Mouse (Mus musculus) limb, embryonic 13.5 days (tissue): ENCODE measurements at regions not wholly inside any gene's neighbourhood (a gene's known extent, or its start where the extent isn't known, plus 50 kb on each side); places are given as distances from the start of the nearest gene placed in this dataset.

Experiments
- ATAC-seq: fragments of 200-750 bp; cut with Nextera tagmentation; 2 replicates; pipeline ENCODE4 v1.8.0; 2017; ENCODE audit warnings: low read depth, moderate number of reproducible peaks, moderate TSS enrichment; ENCODE audit not compliant: low FRiP score
- H3K27ac ChIP-seq: fragments of 300-500 bp; sonication (generic); 2 replicates; pipeline ENCODE4 v1.5.1; 2015; ENCODE audit warnings: inconsistent platforms, mild to moderate bottlenecking, moderate library complexity
- H3K27me3 ChIP-seq: fragments of 300-500 bp; sonication (generic); 2 replicates; pipeline ENCODE4 v1.6.1; 2015; ENCODE audit warnings: mild to moderate bottlenecking, inconsistent platforms
- H3K36me3 ChIP-seq: fragments of 300-500 bp; sonication (generic); 2 replicates; pipeline ENCODE4 v1.6.1; 2015; ENCODE audit warnings: inconsistent platforms, mild to moderate bottlenecking, moderate library complexity
- H3K4me1 ChIP-seq: fragments of 300-500 bp; sonication (generic); 2 replicates; pipeline ENCODE4 v1.6.1; 2015; ENCODE audit warnings: inconsistent platforms
- H3K4me2 ChIP-seq: fragments of 300-500 bp; sonication (generic); replicated peaks from 2 replicates; pipeline ENCODE4 v1.6.1; 2015; ENCODE audit warnings: inconsistent platforms, mild to moderate bottlenecking, moderate library complexity
- H3K4me3 ChIP-seq: fragments of 300-500 bp; sonication (generic); 2 replicates; pipeline ENCODE4 v1.5.1; 2015; ENCODE audit warnings: moderate library complexity, mild to moderate bottlenecking, inconsistent platforms
- H3K9ac ChIP-seq: fragments of 300-500 bp; sonication (generic); 2 replicates; pipeline ENCODE4 v1.6.1; 2015; ENCODE audit warnings: mild to moderate bottlenecking, inconsistent platforms
- H3K9me3 ChIP-seq: fragments of 300-500 bp; sonication (generic); 2 replicates; pipeline ENCODE4 v1.6.1; 2016; ENCODE audit warnings: inconsistent platforms
- WGBS: fragments of 180-500 bp; shearing (Covaris S2); methylation state at CpG from one replicate; pipeline ENCODE4 v1.1.7; 2015; 5-methylcytosine and 5-hydroxymethylcytosine counted together

DNA sequence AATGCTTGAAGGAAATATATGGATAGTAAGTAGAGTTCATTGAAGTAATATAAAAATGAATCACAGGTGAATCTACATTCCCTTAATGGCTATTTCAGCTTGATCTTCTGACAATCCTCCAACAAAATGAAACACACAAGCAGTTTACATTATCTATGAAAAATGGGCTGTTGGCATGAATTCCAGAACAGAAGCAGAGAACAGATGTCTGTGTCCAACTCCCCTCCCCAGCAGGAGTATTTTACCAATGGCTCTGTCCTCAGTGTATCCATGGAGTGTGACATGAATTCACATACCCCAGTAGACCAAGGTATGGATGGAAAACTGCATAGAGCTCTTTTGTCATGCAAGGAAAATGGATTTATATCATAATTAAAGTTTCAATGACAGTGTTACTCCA, 370.3 kb upstream of the BC052040 start:
- no peak overlapping the region for H3K9ac ChIP-seq
- no peak overlapping the region for H3K4me3 ChIP-seq
- no peaks in the 10 kb centered on the region for H3K27me3 ChIP-seq
- no peak for ATAC-seq
- peaks cover 10% of the 10 kb centered on the region; the same call in 1 of the 2 replicates for H3K4me1 ChIP-seq
- H3K27ac ChIP-seq: no peak overlapping the region
- no peaks in the 10 kb centered on the region for H3K36me3 ChIP-seq
- no peak overlapping the region for H3K4me2 ChIP-seq
- peaks cover 5% of the 10 kb centered on the region; the same call in 1 of the 2 replicates for H3K9me3 ChIP-seq

DNA sequence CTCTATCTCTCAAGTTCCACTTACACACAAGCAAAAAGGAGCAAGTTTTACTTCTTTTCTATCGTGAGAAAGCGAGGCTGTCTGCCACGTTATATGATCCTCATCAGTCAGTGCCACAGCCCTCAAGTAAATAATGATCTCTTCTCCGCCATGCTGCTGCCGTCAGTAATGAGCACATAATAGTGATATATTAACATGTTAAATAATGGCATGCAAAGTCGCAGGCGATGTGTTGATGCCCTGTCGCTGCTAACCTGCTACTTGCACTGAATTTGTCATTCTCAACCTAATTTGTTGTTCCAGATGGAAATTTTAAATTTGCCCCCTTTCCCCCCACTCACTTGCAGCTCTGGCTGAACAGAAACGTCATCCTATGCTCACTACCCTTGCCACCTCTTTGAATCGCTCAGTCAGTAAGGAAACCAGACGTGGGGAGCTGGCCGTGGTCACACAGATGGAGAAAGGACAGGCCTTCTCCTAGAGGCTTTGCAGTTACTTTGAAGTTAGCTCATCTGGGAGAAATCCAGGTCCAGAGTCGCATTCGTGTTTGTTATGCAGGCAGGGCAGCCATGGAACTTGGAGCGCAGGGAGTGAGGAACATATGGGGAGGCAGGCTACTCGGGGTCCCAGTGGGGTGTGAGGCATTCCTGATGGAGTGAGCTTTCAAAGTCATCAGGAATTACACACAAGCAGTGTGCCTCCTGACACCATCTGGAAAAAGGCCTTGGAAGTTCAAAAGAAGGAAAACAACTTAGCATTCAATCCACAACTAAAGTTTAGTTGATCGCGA, 368.1 kb upstream of the BC052040 start:
- Histone ChIP-seq H3K36me3 (no peaks in the 10 kb centered on the region), H3K9ac (no peak overlapping the region; the same call in 1 of the 2 replicates), H3K27me3 (no peaks in the 10 kb centered on the region), H3K27ac (no peak overlapping the region), H3K4me2 (peak overlapping the region; percentile 56), H3K9me3 (peaks cover 5% of the 10 kb centered on the region; the same call in 1 of the 2 replicates), H3K4me3 (peak overlapping the region; percentile 1; the same call in 1 of the 2 replicates), H3K4me1 (peaks cover 10% of the 10 kb centered on the region; the same call in 1 of the 2 replicates)
- 0 out of 2 replicates have a peak, but pooled peaks have one; percentile 24 for ATAC-seq
- 15% methylated on average over 18 of the region's 18 CpGs for WGBS

DNA sequence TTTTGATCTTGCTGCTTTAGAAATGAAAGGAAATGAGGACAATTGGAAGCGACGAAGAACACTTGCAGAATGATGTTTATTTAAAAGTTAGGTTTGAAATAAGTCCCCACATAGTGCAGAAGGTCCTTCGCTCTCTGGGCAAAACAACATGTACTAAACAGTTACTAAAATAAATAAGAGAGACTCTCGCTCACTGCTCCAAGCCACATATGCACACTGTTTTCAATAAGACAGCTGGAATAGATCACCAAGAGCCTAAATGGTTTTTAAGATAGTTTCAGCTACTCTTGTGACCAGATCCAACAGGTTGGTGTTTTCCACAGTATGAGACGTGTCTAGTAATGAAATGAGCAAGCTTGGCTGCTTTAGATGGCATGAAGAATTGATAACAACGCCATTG, 367.2 kb upstream of the BC052040 start:
- Histone ChIP-seq H3K4me3 (no peak overlapping the region), H3K36me3 (no peaks in the 10 kb centered on the region), H3K9me3 (no peaks in the 10 kb centered on the region), H3K4me1 (peaks cover 10% of the 10 kb centered on the region; the same call in 1 of the 2 replicates), H3K4me2 (no peak overlapping the region), H3K27me3 (no peaks in the 10 kb centered on the region), H3K27ac (no peak overlapping the region), H3K9ac (no peak overlapping the region)
- no peak for ATAC-seq
- 52% methylated on average over 6 of the region's 6 CpGs for WGBS

DNA sequence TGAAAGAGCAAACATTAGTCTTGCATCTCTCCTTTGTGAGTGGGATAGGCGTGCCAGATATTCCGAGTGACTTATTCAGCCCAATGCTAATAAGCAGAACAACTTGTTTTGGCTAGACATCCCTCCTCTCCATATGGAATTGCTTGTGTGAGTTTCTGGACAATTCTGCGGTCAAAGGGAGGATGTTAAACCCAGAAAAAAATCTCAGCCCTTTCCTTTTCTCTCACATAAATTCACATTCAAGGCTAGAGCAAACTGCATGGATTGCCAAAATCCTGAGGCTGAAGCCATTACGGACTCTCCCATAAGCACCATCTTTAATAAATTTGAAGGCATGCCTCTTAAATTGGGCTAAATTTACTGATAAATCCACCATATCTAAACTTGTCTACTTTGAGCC, 351.5 kb upstream of the BC052040 start:
- WGBS: 90% methylated on average over 4 of the region's 4 CpGs
- H3K4me2 ChIP-seq: no peak overlapping the region
- H3K27ac ChIP-seq: no peak overlapping the region
- H3K4me3 ChIP-seq: no peak overlapping the region
- no peaks in the 10 kb centered on the region for H3K27me3 ChIP-seq
- H3K9ac ChIP-seq: no peak overlapping the region
- H3K9me3 ChIP-seq: no peaks in the 10 kb centered on the region
- H3K36me3 ChIP-seq: no peaks in the 10 kb centered on the region
- ATAC-seq: no peak
- H3K4me1 ChIP-seq: no peaks in the 10 kb centered on the region

DNA sequence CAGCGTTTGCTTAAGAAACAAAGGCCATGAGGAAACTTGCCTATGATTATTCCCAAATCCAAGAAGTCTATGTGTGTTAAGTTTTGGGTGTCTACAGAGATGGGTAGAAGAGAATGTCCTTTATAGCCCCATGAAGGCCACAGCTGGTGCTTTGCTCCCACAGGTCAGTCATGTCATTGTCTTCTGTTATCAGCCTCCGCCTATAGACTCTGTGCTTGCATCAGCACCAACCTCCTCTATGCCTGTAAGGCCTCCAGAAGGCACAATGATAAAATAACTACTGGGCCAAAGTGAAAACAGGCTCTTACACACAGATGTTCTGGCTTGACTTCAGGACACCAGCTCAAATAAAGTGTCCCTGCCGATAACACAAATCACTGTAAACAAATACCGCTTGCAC, 333.8 kb upstream of the BC052040 start:
- no peak for ATAC-seq
- 79% methylated on average over 4 of the region's 4 CpGs for WGBS

DNA sequence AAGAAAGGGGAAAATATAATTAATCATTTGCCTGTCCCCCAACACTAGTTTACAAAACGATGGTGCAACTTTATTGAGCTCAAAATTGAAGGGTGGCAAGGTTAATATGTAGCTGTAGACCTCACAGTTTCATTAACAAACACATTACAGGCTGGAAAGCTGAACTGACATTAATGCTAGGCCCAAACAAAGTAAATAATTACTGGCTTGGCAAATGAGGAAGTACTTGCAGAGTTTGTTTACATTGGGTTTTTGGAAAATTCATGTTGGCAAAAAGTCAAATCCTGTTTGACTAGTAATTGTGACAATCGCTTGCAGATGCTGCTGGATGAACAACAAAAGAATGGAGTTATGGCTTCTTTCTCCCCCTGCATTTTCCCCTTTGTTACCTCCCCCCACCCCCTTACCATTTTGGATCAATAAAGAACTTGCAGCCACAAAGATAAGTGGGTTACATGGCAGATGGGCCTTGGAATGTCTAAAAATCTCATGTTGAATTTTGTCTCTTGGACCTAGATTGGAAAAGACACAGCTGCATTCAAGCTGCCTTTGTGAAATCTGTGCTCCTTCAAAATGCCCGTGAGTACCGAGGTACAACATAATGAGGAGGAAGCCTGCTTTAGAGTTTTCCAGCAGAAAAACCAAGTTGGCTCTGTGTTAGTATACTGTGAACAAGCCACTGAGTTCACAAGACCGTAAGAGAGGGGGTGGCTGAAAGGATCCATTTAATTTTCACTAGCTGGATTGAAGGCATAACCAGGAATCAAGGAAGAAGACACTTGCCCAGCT, 331.3 kb upstream of the BC052040 start:
- ATAC-seq: no peak
- Histone ChIP-seq H3K9me3 (no peaks in the 10 kb centered on the region), H3K27ac (no peak overlapping the region), H3K4me2 (no peak overlapping the region), H3K36me3 (no peaks in the 10 kb centered on the region), H3K4me1 (no peaks in the 10 kb centered on the region), H3K27me3 (no peaks in the 10 kb centered on the region), H3K4me3 (no peak overlapping the region), H3K9ac (no peak overlapping the region)
- 47% methylated on average over 5 of the region's 5 CpGs for WGBS

More for the DNA sequence above, 333.8 kb upstream of the BC052040 start:
- Histone ChIP-seq H3K27me3 (no peaks in the 10 kb centered on the region), H3K9ac (no peak overlapping the region), H3K4me3 (no peak overlapping the region), H3K4me2 (no peak overlapping the region), H3K4me1 (no peaks in the 10 kb centered on the region), H3K36me3 (no peaks in the 10 kb centered on the region), H3K9me3 (no peaks in the 10 kb centered on the region), H3K27ac (no peak overlapping the region)

DNA sequence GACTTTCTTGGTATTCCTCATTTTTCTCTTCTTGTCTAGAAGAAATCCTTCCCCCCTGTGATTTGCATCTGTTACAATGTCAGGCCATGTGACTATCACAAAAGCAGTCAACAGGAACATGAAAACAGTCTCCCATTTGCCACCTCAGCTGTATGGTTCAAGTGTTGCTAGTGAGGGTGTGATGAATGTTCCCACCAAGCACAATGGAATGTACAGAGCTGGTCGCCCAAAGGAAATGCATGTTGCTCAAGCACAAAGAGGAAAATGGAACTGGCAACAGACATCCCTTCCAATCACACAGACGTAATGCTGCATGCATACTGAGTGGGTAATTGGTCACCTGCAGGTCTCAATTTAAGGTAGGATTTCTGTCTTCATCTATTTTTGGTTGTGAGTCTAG, 324.1 kb upstream of the BC052040 start:
- Histone ChIP-seq H3K9ac (no peak overlapping the region), H3K36me3 (no peaks in the 10 kb centered on the region), H3K9me3 (no peaks in the 10 kb centered on the region), H3K4me1 (no peaks in the 10 kb centered on the region), H3K27me3 (no peaks in the 10 kb centered on the region), H3K4me3 (no peak overlapping the region), H3K4me2 (no peak overlapping the region), H3K27ac (no peak overlapping the region)
- 65% methylated on average over 2 of the region's 2 CpGs for WGBS
- ATAC-seq: no peak

DNA sequence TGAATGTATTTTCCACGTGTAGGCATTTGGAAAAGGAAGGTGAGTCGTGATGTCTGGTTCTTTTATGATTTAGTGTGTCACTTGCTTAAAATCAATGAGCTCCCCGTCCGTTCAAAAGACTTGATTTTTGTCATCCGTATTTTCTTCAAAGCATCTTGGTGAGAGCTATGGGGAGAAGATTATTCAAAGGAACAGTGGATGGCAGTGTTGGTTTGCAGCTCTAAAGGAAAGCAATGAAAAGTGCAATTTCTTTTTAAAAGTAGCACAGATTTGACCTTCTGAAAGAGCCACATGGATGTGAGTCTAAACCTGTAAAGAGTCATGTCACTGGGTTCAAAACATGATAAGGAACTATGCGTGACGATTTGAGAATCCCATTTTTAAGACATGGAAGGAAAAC, 313.3 kb upstream of the BC052040 start:
- Histone ChIP-seq H3K4me2 (no peak overlapping the region), H3K9ac (no peak overlapping the region), H3K27me3 (peaks cover 3% of the 10 kb centered on the region; the same call in 1 of the 2 replicates), H3K36me3 (no peaks in the 10 kb centered on the region), H3K27ac (no peak overlapping the region), H3K9me3 (no peaks in the 10 kb centered on the region), H3K4me3 (no peak overlapping the region), H3K4me1 (no peaks in the 10 kb centered on the region)
- ATAC-seq: no peak
- WGBS: 77% methylated on average over 7 of the region's 7 CpGs

DNA sequence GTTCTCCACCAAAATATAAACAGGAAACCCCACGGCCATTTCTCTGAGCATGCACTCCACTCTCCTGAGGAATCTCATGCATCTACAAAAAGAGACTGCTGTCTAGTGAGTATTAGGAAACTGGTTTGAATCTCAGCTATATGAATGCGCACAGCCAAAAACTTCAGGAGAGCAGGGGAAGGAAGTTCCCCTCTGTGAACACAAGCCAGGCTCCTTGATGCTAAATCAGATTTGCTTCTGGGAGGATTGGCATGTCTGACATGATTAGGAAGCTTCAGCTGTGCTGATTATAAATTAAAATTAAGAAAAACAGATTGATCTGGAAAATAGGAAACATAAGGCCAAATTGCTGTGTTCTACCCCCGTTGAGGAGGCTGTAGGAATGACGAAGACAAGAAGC, 304.1 kb upstream of the BC052040 start:
- H3K9me3 ChIP-seq: no peaks in the 10 kb centered on the region
- no peaks in the 10 kb centered on the region for H3K27me3 ChIP-seq
- WGBS: 71% methylated on average over 4 of the region's 4 CpGs
- H3K36me3 ChIP-seq: no peaks in the 10 kb centered on the region
- H3K4me1 ChIP-seq: no peaks in the 10 kb centered on the region
- H3K4me3 ChIP-seq: no peak overlapping the region
- H3K9ac ChIP-seq: no peak overlapping the region
- ATAC-seq: no peak
- no peak overlapping the region for H3K4me2 ChIP-seq
- no peak overlapping the region for H3K27ac ChIP-seq

DNA sequence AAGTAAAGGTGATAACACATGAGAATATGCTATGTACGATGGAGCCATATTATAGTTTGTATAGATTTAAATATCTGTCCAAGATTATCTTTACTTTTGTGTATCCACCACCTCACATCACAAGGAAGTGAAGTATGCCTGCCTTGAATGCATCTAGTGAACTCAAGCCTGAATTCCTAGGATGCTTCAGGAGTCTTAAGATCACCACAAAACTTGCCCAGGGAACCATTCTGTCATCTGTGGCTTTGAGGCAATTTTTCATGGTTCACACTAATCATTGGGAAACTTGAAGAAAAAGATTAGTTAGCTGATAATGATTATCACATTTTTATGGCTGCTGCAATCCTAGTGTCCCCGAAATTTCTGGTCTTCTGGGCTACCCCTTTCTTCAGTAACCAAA, 288.5 kb upstream of the BC052040 start:
- Histone ChIP-seq H3K27ac (no peak overlapping the region), H3K4me2 (no peak overlapping the region), H3K9ac (no peak overlapping the region), H3K27me3 (no peaks in the 10 kb centered on the region), H3K4me1 (0 out of 2 replicates have a peak, but pooled peaks cover 6% of the 10 kb centered on the region), H3K9me3 (no peaks in the 10 kb centered on the region; the same call in 1 of the 2 replicates), H3K4me3 (no peak overlapping the region), H3K36me3 (no peaks in the 10 kb centered on the region)
- WGBS: 70% methylated on average over 2 of the region's 2 CpGs
- no peak for ATAC-seq

DNA sequence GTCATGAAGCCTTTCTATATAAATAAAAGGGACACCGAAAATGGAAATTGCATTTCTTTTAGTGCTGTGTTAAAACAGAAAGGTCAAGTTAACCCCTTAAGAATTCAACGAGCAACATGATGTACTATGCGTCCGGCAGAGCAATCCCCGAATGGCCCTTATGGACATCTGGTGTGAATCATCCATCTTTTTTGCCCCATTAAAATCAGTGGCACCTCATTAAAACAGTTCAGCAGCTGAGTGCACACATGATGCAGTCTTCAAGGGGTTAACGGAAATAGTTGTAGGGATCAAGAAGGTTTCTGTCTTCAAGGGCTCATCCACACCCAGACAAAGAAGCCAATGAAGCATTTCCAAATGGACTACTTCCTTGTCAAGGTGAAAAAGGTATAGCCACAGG, 284.1 kb upstream of the BC052040 start:
- Histone ChIP-seq H3K4me1 (0 out of 2 replicates have a peak, but pooled peaks cover 6% of the 10 kb centered on the region), H3K36me3 (no peaks in the 10 kb centered on the region), H3K4me3 (no peak overlapping the region), H3K27ac (no peak overlapping the region), H3K9ac (no peak overlapping the region), H3K9me3 (no peaks in the 10 kb centered on the region), H3K4me2 (no peak overlapping the region), H3K27me3 (no peaks in the 10 kb centered on the region)
- 19% methylated on average over 6 of the region's 6 CpGs for WGBS
- no peak for ATAC-seq

DNA sequence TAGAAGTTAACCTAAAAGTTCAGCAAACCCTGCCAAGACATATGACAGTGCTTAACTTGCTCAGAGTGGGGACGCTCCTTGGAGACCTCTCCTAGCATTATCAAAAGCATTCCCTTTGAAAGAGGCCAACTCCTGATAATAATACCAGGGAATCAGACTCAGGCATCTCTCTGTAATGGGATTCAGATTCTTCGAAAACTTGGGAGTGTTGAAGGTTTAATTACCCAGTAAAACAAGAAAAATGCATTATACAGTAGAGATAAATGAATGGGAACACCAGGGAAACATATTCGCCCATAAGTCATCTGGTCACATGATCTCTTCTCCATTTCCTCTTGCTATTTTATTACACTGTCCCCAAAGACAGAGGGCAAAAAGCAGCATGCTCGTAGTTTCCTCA, 274.3 kb upstream of the BC052040 start:
- no peak overlapping the region for H3K27ac ChIP-seq
- 45% methylated on average over 4 of the region's 4 CpGs for WGBS
- no peaks in the 10 kb centered on the region for H3K9me3 ChIP-seq
- no peaks in the 10 kb centered on the region for H3K36me3 ChIP-seq
- ATAC-seq: peak; percentile 61; the same call in 1 of the 2 replicates
- H3K4me1 ChIP-seq: no peaks in the 10 kb centered on the region
- no peak overlapping the region for H3K4me3 ChIP-seq
- H3K9ac ChIP-seq: no peak overlapping the region
- no peaks in the 10 kb centered on the region for H3K27me3 ChIP-seq
- H3K4me2 ChIP-seq: no peak overlapping the region
